Mouse (Mus musculus) midbrain, embryonic 12.5 days (tissue): ENCODE results near the gene Fam171b. TPM values are rescaled to one million over a fixed set of nuclear protein-coding genes. Genes with fewer than 3 reads are reported as not detected.
A peak's percentile ranks its signal among the peaks of the same experiment; 100 is the strongest.

Experiments
- ATAC-seq: fragments of 200-750 bp; cut with Nextera tagmentation; 2 replicates; pipeline ENCODE4 v1.8.0; 2017; ENCODE audit warnings: low read depth, moderate TSS enrichment, moderate library complexity; ENCODE audit not compliant: low FRiP score
- H3K27ac ChIP-seq: fragments of 300-500 bp; sonication (generic); replicated peaks from 2 replicates; pipeline ENCODE4 v1.5.1; 2016; ENCODE audit warnings: mild to moderate bottlenecking
- H3K27me3 ChIP-seq: fragments of 300-500 bp; sonication (generic); 2 replicates; pipeline ENCODE4 v1.6.1; 2016; ENCODE audit warnings: mild to moderate bottlenecking
- H3K36me3 ChIP-seq: fragments of 300-500 bp; sonication (generic); 2 replicates; pipeline ENCODE4 v1.6.1; 2016
- H3K4me1 ChIP-seq: fragments of 300-500 bp; sonication (generic); 2 replicates; pipeline ENCODE4 v1.6.1; 2016
- H3K4me2 ChIP-seq: fragments of 300-500 bp; sonication (generic); replicated peaks from 2 replicates; pipeline ENCODE4 v1.6.1; 2016; ENCODE audit warnings: mild to moderate bottlenecking, moderate library complexity
- H3K4me3 ChIP-seq: fragments of 300-500 bp; sonication (generic); 2 replicates; pipeline ENCODE4 v1.5.1; 2016; ENCODE audit warnings: mild to moderate bottlenecking
- H3K9ac ChIP-seq: fragments of 300-500 bp; sonication (generic); replicated peaks from 2 replicates; pipeline ENCODE4 v1.6.1; 2016; ENCODE audit warnings: mild to moderate bottlenecking, moderate library complexity
- H3K9me3 ChIP-seq: fragments of 300-500 bp; sonication (generic); 2 replicates; pipeline ENCODE4 v1.6.1; 2016; ENCODE audit warnings: mild to moderate bottlenecking
- WGBS: fragments of 180-500 bp; shearing (Covaris S2); methylation state at CpG from one replicate; pipeline ENCODE4 v1.1.7; 2016; 5-methylcytosine and 5-hydroxymethylcytosine counted together
- polyA plus RNA-seq: library from polyadenylated mRNA; unstranded; fragments of >200 nt; fragmentation: Nextera tagmentation; extraction: Ambion mirVana; gene quantifications from 2 replicates; pipeline ENCODE4 v1.2.1, GENCODE M21; 2016

Gene Fam171b
- polyA plus RNA-seq, 1 experiment from 2014 or later = 66.2 TPM

DNA sequence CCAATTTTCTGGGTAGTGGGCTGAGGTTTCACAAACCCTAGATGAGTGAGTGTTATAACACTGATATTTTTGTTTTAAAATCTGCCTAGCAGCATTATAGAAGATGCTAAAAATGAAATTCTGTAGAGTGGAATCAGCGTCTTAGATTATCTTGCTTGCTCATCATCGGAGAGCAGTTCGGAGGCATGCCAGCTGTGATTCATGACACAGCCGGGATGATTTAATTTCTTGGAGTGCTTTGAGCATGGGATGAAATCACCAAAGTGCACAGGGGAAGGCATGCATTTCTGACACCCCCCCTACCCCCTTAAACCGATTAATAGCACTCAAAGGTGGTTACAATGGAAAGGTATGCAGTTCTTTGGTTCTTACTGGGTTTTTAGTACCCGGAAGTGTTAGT lies 1.6 kb downstream of the Fam171b start:
- peak overlapping the region; percentile 65 for H3K4me2 ChIP-seq
- no peaks in the 10 kb centered on the region for H3K36me3 ChIP-seq
- peak overlapping the region; percentile 76 for H3K4me3 ChIP-seq
- 0 out of 2 replicates have a peak, but pooled peaks cover 3% of the 10 kb centered on the region for H3K27me3 ChIP-seq
- 43% methylated on average over 6 of the region's 6 CpGs for WGBS
- H3K4me1 ChIP-seq = peaks cover 25% of the 10 kb centered on the region
- H3K27ac ChIP-seq = peak overlapping the region; percentile 97; the same call in 1 of the 2 replicates
- peak overlapping the region; percentile 97 for H3K9ac ChIP-seq
- H3K9me3 ChIP-seq = no peaks in the 10 kb centered on the region
- ATAC-seq = no peak

- no peak for ATAC-seq
- H3K9me3 ChIP-seq = no peaks in the 10 kb centered on the region
- no peak overlapping the region for H3K27ac ChIP-seq
- H3K4me3 ChIP-seq = no peak overlapping the region
- WGBS = 58% methylated on average over 6 of the region's 6 CpGs
- no peaks in the 10 kb centered on the region for H3K36me3 ChIP-seq
- no peaks in the 10 kb centered on the region for H3K27me3 ChIP-seq
- H3K4me1 ChIP-seq = peaks cover 26% of the 10 kb centered on the region
- H3K9ac ChIP-seq = no peak overlapping the region
- no peak overlapping the region for H3K4me2 ChIP-seq
These were observed 3.7 kb downstream of the Fam171b start for GRCm38 (mm10) chr2:83816147-83816546.

DNA sequence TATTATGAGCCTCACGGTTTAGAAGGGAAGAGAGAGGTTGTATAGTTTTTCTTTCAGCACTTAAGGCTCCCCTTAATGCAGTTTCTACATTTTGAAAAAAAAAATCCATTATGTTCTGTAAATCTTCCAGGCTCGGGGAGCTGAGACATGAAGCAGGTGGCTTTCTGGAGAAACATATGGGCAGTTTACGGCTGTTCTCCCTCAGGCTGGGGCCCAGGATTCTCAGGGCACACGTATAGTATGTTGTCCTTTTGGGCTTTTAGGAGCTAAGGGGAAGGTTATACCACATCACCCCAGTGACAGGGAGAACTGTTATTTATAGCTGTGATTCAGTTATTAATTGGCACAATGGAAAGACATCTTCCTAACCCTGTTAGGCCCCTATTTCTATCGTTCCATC lies 12.7 kb downstream of the Fam171b start:
- 63% methylated on average over 5 of the region's 5 CpGs for WGBS

DNA sequence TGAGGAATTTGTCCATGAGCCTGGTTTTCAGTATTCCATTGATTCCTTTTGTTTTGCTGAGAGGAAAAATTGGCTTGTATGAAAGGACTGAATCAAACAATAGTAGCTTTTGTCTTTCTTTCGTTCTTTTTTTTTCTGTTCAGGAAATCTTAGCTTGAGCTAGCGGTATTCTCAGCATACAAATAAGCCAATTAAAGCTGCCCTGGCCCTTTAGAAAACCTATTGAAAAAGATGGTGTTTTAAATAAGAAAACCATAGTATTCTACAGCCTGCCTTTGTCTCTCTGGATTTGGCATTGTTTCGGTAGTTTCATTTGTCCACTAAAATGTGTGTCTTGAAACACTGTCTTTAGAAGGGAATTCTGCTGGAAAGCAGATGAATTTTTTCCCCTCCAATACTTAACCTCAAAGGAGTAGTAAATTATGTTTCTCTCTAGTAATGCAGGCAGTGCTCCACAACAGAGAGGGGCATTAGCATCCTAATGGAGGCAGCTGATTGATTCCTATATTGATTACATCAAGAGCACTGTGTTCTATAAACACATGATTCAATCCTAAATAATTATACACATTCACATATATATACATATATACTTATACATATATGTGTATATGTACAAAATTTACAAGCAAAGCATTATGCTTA lies 16.6 kb downstream of the Fam171b start:
- no peaks in the 10 kb centered on the region for H3K27me3 ChIP-seq
- H3K4me2 ChIP-seq = peak overlapping the region; percentile 19; the same call in 1 of the 2 replicates
- ATAC-seq = peak; percentile 65
- no peak overlapping the region for H3K9ac ChIP-seq
- no peaks in the 10 kb centered on the region for H3K36me3 ChIP-seq
- 17% methylated on average over 3 of the region's 3 CpGs for WGBS
- H3K9me3 ChIP-seq = no peaks in the 10 kb centered on the region
- H3K4me1 ChIP-seq = peaks cover 18% of the 10 kb centered on the region
- peak overlapping the region; percentile 76 for H3K27ac ChIP-seq
- H3K4me3 ChIP-seq = no peak overlapping the region

More for the DNA sequence above, 12.7 kb downstream of the Fam171b start:
- H3K27me3 ChIP-seq = no peaks in the 10 kb centered on the region
- no peak overlapping the region for H3K9ac ChIP-seq
- no peak overlapping the region for H3K27ac ChIP-seq
- no peak overlapping the region for H3K4me2 ChIP-seq
- H3K4me1 ChIP-seq = peaks cover 10% of the 10 kb centered on the region; the same call in 1 of the 2 replicates
- no peaks in the 10 kb centered on the region for H3K9me3 ChIP-seq
- H3K4me3 ChIP-seq = no peak overlapping the region
- no peak for ATAC-seq
- H3K36me3 ChIP-seq = no peaks in the 10 kb centered on the region

DNA sequence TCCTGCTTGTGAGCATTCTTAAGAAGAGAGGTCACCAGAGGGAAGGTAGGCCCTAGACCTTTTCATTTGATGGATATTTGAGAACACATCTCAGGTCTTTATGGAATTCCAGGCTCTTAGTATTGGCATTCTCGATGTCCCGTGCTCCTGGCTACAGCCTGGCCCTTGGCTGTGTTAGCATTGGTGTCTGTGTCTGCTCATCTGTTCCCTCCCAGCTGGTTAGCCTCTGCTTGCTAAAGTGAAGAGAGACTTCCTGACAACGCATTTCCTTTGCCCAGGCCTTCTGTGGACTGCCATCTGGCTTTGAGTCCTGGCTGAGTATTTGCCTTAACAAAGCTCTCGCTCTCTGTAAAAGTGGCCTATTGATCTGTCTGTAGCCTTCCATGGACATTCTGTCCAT lies 20.5 kb downstream of the Fam171b start:
- WGBS = 91% methylated on average over 4 of the region's 4 CpGs

GRCm38 (mm10) chr2:83835313-83836070 lies 23.1 kb downstream of the Fam171b start:
- ATAC-seq = no peak
- no peak overlapping the region for H3K4me3 ChIP-seq
- peaks cover 21% of the 10 kb centered on the region for H3K4me1 ChIP-seq
- no peak overlapping the region for H3K9ac ChIP-seq
- no peaks in the 10 kb centered on the region for H3K36me3 ChIP-seq
- no peak overlapping the region; the same call in 1 of the 2 replicates for H3K4me2 ChIP-seq
- peak overlapping the region; percentile 63 for H3K27ac ChIP-seq
- no peaks in the 10 kb centered on the region for H3K27me3 ChIP-seq
- H3K9me3 ChIP-seq = no peaks in the 10 kb centered on the region
- 41% methylated on average over 10 of the region's 10 CpGs for WGBS

More for the DNA sequence above, 20.5 kb downstream of the Fam171b start:
- Histone ChIP-seq H3K27me3 (no peaks in the 10 kb centered on the region), H3K27ac (no peak overlapping the region), H3K36me3 (no peaks in the 10 kb centered on the region), H3K4me3 (no peak overlapping the region), H3K4me1 (peaks cover 35% of the 10 kb centered on the region), H3K9ac (no peak overlapping the region), H3K4me2 (no peak overlapping the region), H3K9me3 (no peaks in the 10 kb centered on the region)
- no peak for ATAC-seq

GRCm38 (mm10) chr2:83848495-83848894 lies 36.1 kb downstream of the Fam171b start:
- no peak overlapping the region for H3K4me3 ChIP-seq
- no peak overlapping the region for H3K4me2 ChIP-seq
- ATAC-seq = no peak
- H3K27me3 ChIP-seq = no peaks in the 10 kb centered on the region
- H3K27ac ChIP-seq = no peak overlapping the region
- H3K4me1 ChIP-seq = peaks cover 13% of the 10 kb centered on the region
- H3K9ac ChIP-seq = no peak overlapping the region
- H3K36me3 ChIP-seq = peaks cover 3% of the 10 kb centered on the region
- WGBS = 84% methylated on average over 3 of the region's 3 CpGs
- no peaks in the 10 kb centered on the region for H3K9me3 ChIP-seq

DNA sequence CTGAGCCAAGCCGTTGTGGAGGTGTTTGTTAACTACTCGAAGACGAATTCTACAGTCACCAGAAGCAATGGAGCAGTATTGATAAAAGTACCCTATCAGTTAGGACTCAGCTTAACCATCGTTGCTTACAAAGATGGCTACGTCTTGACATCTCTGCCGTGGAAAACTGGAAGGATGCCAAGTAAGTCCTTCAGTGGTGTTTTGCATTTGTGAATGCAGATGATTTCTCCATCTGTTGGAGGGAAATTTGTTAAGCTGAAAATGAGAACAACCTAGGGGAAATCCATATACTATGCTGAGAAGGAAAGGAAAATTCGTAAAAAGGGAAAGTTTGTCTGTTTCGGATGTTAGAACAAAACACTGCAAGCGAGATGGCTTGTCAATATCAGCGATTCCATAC lies 41.0 kb downstream of the Fam171b start:
- no peak overlapping the region for H3K4me3 ChIP-seq
- H3K36me3 ChIP-seq = peaks cover 15% of the 10 kb centered on the region
- no peaks in the 10 kb centered on the region for H3K4me1 ChIP-seq
- no peak for ATAC-seq
- no peaks in the 10 kb centered on the region for H3K9me3 ChIP-seq
- H3K9ac ChIP-seq = no peak overlapping the region
- H3K4me2 ChIP-seq = no peak overlapping the region
- no peaks in the 10 kb centered on the region for H3K27me3 ChIP-seq
- no peak overlapping the region for H3K27ac ChIP-seq
- WGBS = 88% methylated on average over 10 of the region's 10 CpGs

GRCm38 (mm10) chr2:83856236-83856635 lies 43.8 kb downstream of the Fam171b start:
- H3K9me3 ChIP-seq = no peaks in the 10 kb centered on the region
- no peak for ATAC-seq
- H3K9ac ChIP-seq = no peak overlapping the region
- peaks cover 26% of the 10 kb centered on the region for H3K36me3 ChIP-seq
- H3K27ac ChIP-seq = no peak overlapping the region
- 80% methylated on average over 4 of the region's 4 CpGs for WGBS
- no peaks in the 10 kb centered on the region for H3K27me3 ChIP-seq
- H3K4me1 ChIP-seq = no peaks in the 10 kb centered on the region
- H3K4me2 ChIP-seq = no peak overlapping the region
- H3K4me3 ChIP-seq = no peak overlapping the region

DNA sequence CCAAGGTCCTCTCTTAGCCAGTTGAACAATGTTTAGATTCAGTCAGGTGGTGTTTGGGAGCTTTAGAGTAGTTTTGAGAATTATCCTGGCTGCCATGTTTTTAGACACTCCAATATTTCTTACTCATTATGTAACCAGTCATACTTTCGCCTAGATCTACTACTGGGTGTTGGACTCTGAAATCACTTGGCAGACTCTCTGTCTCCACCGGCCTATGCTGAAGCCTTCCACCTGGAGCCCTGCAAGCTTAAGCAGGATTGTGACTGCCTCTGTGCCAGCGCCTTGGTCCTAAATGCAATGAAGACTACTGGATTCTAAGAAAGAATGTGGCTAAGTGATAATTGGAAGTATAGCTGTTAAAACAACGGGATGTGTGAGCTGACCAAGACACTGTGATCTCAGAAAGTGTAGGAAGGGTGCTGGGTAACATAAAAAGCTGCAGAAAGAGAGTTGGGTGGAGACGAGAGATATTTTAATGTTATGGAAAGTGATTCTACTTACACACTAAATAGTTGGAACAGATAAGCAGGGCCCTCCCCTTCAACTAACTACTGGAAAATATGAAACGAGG lies 71.5 kb downstream of the Fam171b start:
- H3K4me1 ChIP-seq = no peaks in the 10 kb centered on the region
- H3K4me2 ChIP-seq = no peak overlapping the region
- no peak overlapping the region for H3K9ac ChIP-seq
- H3K4me3 ChIP-seq = no peak overlapping the region
- H3K27ac ChIP-seq = no peak overlapping the region
- WGBS = 91% methylated on average over 6 of the region's 6 CpGs
- peaks cover 19% of the 10 kb centered on the region for H3K36me3 ChIP-seq
- H3K27me3 ChIP-seq = no peaks in the 10 kb centered on the region
- ATAC-seq = no peak
- H3K9me3 ChIP-seq = no peaks in the 10 kb centered on the region

GRCm38 (mm10) chr2:83893701-83894100 lies 81.3 kb downstream of the Fam171b start:
- H3K9ac ChIP-seq = no peak overlapping the region
- H3K27me3 ChIP-seq = no peaks in the 10 kb centered on the region
- no peaks in the 10 kb centered on the region for H3K9me3 ChIP-seq
- H3K4me1 ChIP-seq = no peaks in the 10 kb centered on the region
- no peak for ATAC-seq
- H3K4me3 ChIP-seq = no peak overlapping the region
- WGBS = 96% methylated on average over 2 of the region's 2 CpGs
- no peak overlapping the region for H3K27ac ChIP-seq
- no peaks in the 10 kb centered on the region for H3K36me3 ChIP-seq
- H3K4me2 ChIP-seq = no peak overlapping the region

DNA sequence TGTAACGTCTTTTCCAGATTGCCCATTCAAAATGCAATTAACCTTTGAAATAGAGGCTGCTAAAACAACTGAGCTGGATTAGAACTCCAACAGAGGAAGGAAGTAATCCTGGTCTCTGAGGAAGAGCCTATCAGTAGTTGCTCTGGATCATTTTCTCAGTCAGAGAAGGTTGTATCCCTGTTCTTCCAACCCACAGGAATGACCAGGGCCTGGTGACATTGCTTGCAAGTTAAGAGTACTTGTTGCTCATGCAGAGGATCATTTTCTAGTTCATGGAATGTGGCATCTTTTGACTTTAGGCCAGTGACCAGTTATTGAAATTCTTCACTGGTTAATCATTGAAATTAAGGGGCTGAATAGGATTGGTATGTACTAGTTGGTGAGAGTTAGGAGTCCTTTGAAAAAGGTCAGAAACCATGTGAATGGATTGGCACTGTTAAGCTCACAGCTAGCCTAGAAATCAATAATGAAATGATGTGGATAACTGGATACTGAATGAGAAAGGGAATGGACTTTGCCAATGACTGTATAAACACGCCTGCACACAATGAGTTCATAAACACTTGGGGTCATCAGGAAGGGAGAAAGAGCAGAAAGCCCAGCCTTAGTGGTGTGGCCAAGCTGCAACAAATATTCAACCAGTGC lies 89.6 kb downstream of the Fam171b start:
- no peak for ATAC-seq
- Histone ChIP-seq H3K9me3 (no peaks in the 10 kb centered on the region), H3K27ac (no peak overlapping the region), H3K27me3 (no peaks in the 10 kb centered on the region), H3K36me3 (no peaks in the 10 kb centered on the region), H3K4me3 (no peak overlapping the region), H3K4me2 (no peak overlapping the region), H3K9ac (no peak overlapping the region), H3K4me1 (no peaks in the 10 kb centered on the region)
- WGBS = 78% methylated on average over 2 of the region's 2 CpGs
